Mouse (Mus musculus): ENCODE data around the gene Lingo1. TPM values are rescaled to one million over a fixed set of nuclear protein-coding genes. Genes with fewer than 3 reads are reported as not detected.

The Lingo1 gene
- polyA plus RNA-seq, 1 experiment from 2014 or later, result 10.9 TPM

GRCm38 (mm10) chr9:56577405-56577804 lies 218.9 kb downstream of the Lingo1 start:
- no peak overlapping the region for H3K4me2 ChIP-seq
- no peak overlapping the region for H3K27ac ChIP-seq
- WGBS, result 78% methylated on average over 11 of the region's 11 CpGs
- H3K9me3 ChIP-seq (replicated peaks), result no peaks in the 10 kb centered on the region
- no peaks in the 10 kb centered on the region for H3K36me3 ChIP-seq (ENCODE audit: poor library complexity, severe bottlenecking)
- H3K4me3 ChIP-seq, result no peak overlapping the region
- peaks cover 4% of the 10 kb centered on the region; the same call in 1 of the 2 replicates for H3K27me3 ChIP-seq
- H3K4me1 ChIP-seq, result peaks cover 32% of the 10 kb centered on the region
- ATAC-seq, result no peak
- no peak overlapping the region for H3K9ac ChIP-seq

- no peak overlapping the region for H3K4me3 ChIP-seq
- H3K9me3 ChIP-seq (replicated peaks), result no peaks in the 10 kb centered on the region
- H3K27me3 ChIP-seq, result no peaks in the 10 kb centered on the region
- no peaks in the 10 kb centered on the region for H3K36me3 ChIP-seq (ENCODE audit: poor library complexity, severe bottlenecking)
- 43% methylated on average over 23 of the region's 23 CpGs for WGBS
- ATAC-seq, result peak; percentile 70
- peak overlapping the region; percentile 9; the same call in 1 of the 2 replicates for H3K4me2 ChIP-seq
- no peak overlapping the region for H3K9ac ChIP-seq
- peak overlapping the region; percentile 68 for H3K27ac ChIP-seq
- peaks cover 15% of the 10 kb centered on the region for H3K4me1 ChIP-seq
Measured at GRCm38 (mm10) chr9:56572534-56573479, 223.5 kb downstream of the Lingo1 start.

Other genes starting within 250 kb of the Lingo1 start
- 0.44 TPM in 1 of 2 replicates, not detected in the other for gene Odf3l1, start 68.2 kb upstream of the Lingo1 start, polyA plus RNA-seq (2015; fragmentation: Nextera tagmentation; extraction: Ambion mirVana)
- 3.0 and 3.1 TPM in 2 replicates for gene Cspg4, start 68.6 kb upstream of the Lingo1 start, polyA plus RNA-seq (2015; fragmentation: Nextera tagmentation; extraction: Ambion mirVana)
- 2.6 TPM in 2 replicates for gene Snx33, start 131.9 kb upstream of the Lingo1 start, polyA plus RNA-seq (2015; fragmentation: Nextera tagmentation; extraction: Ambion mirVana)
- 86.6 and 89.0 TPM in 2 replicates for gene Imp3, start 141.0 kb upstream of the Lingo1 start, polyA plus RNA-seq (2015; fragmentation: Nextera tagmentation; extraction: Ambion mirVana)
- 30.0 and 33.7 TPM in 2 replicates for gene Snupn, start 154.4 kb upstream of the Lingo1 start, polyA plus RNA-seq (2015; fragmentation: Nextera tagmentation; extraction: Ambion mirVana)
- 20.0 and 20.7 TPM in 2 replicates for gene Ptpn9, start 198.5 kb upstream of the Lingo1 start, polyA plus RNA-seq (2015; fragmentation: Nextera tagmentation; extraction: Ambion mirVana)

Data from forebrain, embryonic 13.5 days (tissue).